Mouse (Mus musculus) hindbrain, embryonic 12.5 days (tissue): ENCODE data around the gene Farp1. TPM values are rescaled to one million over a fixed set of nuclear protein-coding genes. Genes with fewer than 3 reads are reported as not detected.
"Not testable (repeated sequence)": the region's sequence is repeated elsewhere in the genome, so short reads cannot be mapped to it uniquely, and the experiment has no call there.

ENCODE experiments used
- ATAC-seq: fragments of 200-750 bp; cut with Nextera tagmentation; 2 replicates; pipeline ENCODE4 v1.8.0; 2017; ENCODE audit warnings: moderate TSS enrichment; ENCODE audit not compliant: low FRiP score
- H3K27ac ChIP-seq: fragments of 300-500 bp; sonication (generic); 2 replicates; pipeline ENCODE4 v1.5.1; 2016; ENCODE audit warnings: mild to moderate bottlenecking
- H3K27me3 ChIP-seq: fragments of 300-500 bp; sonication (generic); 2 replicates; pipeline ENCODE4 v1.6.1; 2016; ENCODE audit warnings: mild to moderate bottlenecking
- H3K36me3 ChIP-seq: fragments of 300-500 bp; sonication (generic); 2 replicates; pipeline ENCODE4 v1.6.1; 2016; ENCODE audit warnings: mild to moderate bottlenecking
- H3K4me1 ChIP-seq: fragments of 300-500 bp; sonication (generic); 2 replicates; pipeline ENCODE4 v1.6.1; 2016
- H3K4me2 ChIP-seq: fragments of 300-500 bp; sonication (generic); replicated peaks from 2 replicates; pipeline ENCODE4 v1.6.1; 2016; ENCODE audit warnings: mild to moderate bottlenecking
- H3K4me3 ChIP-seq: fragments of 300-500 bp; sonication (generic); 2 replicates; pipeline ENCODE4 v1.5.1; 2016; ENCODE audit warnings: mild to moderate bottlenecking
- H3K9ac ChIP-seq: fragments of 300-500 bp; sonication (generic); 2 replicates; pipeline ENCODE4 v1.6.1; 2016; ENCODE audit warnings: mild to moderate bottlenecking, moderate library complexity
- H3K9me3 ChIP-seq: fragments of 300-500 bp; sonication (generic); replicated peaks from 2 replicates; pipeline ENCODE4 v1.6.1; 2016; ENCODE audit warnings: mild to moderate bottlenecking
- WGBS: fragments of 180-500 bp; shearing (Covaris S2); methylation state at CpG from one replicate; pipeline ENCODE4 v1.1.7; 2016; 5-methylcytosine and 5-hydroxymethylcytosine counted together
- polyA plus RNA-seq: library from polyadenylated mRNA; unstranded; fragments of >200 nt; fragmentation: Nextera tagmentation; extraction: Ambion mirVana; gene quantifications from 2 replicates; pipeline ENCODE4 v1.2.1, GENCODE M21; 2016

The Farp1 gene
- polyA plus RNA-seq, 1 experiment from 2014 or later, result 43.9 TPM

DNA sequence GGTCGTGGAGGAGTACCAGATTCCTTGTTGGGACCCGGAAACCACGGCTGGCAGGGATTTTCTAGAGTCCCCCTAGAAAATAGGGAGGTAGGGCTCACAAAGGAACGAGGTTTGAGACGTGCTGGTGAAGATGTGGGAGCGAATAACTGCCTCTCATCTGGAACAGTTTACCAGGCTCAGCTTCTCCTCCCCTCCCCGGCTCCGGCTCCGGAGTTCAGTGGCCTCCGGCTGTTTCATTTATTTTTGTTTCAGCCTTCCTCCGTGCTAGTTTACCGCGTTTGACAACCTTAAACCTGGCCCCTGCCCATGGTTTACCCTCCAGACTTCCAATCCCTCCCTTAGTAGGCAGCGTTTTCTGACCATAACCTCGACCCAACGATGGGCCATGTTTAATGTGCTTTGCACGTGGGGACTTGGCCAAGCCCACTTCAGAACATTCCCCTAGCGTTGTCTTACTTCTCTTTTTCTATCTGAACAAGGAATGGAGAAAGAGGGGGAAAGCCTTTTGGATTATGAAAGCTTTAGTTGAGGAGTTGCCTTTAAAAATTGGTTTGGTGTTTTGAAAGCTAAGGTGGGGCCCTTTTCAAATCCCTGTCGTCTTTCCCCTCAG lies 1.7 kb downstream of the Farp1 start:
- Histone ChIP-seq H3K4me1 (peaks cover 30% of the 10 kb centered on the region), H3K4me3 (peak overlapping the region; percentile 76), H3K4me2 (peak overlapping the region; percentile 84), H3K9ac (peak overlapping the region; percentile 94), H3K9me3 (no peaks in the 10 kb centered on the region), H3K27me3 (peaks cover 17% of the 10 kb centered on the region), H3K27ac (peak overlapping the region; percentile 84), H3K36me3 (no peaks in the 10 kb centered on the region)
- WGBS, result 5% methylated on average over 19 of the region's 19 CpGs
- no peak for ATAC-seq

DNA sequence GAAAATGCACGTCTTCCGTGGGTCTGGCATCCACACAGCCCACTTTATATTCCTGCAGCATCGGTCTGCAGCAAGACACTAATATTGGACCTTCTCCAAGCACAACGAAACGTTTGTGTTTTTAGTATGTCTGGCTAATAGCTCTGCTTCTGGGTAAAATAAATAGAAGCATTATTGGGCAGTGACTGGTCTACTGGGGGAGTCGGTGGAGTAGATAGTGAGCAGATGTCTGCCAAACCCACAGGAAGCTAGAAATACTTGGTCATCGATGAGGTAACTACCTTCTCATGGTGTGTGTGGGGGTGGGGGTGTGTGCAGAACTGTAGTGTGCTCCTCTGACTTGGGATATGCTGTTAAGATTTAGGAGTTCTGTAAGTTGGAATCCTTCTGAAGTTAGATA lies 2.3 kb downstream of the Farp1 start:
- Histone ChIP-seq H3K4me3 (peak overlapping the region; percentile 76), H3K4me1 (peaks cover 30% of the 10 kb centered on the region), H3K4me2 (peak overlapping the region; percentile 84), H3K27ac (peak overlapping the region; percentile 84; the same call in 1 of the 2 replicates), H3K9ac (peak overlapping the region; percentile 94), H3K9me3 (no peaks in the 10 kb centered on the region), H3K27me3 (peaks cover 17% of the 10 kb centered on the region), H3K36me3 (no peaks in the 10 kb centered on the region)
- 50% methylated on average over 7 of the region's 7 CpGs for WGBS
- no peak for ATAC-seq

DNA sequence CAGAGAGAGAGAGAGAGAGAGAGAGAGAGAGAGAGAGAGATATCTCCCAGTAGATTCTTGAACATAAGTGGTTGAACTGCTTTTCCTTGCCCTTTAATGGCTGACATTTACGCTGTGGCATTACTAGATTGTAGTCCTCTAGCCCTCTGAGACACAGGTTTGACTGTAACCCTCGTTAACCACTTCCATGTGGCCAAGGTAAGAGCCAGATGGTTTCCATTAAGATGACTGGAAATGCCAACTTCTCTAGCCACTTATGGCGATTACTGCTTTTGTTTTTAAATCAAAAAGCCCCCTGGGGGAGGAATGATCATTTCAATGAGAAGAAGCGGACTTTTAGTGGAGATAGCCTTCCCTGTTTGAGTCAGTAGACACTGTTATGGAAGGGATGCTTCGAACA lies 3.7 kb downstream of the Farp1 start:
- H3K9me3 ChIP-seq, result no peaks in the 10 kb centered on the region
- ATAC-seq, result no peak
- WGBS, result 50% methylated on average over 5 of the region's 5 CpGs
- H3K4me1 ChIP-seq, result peaks cover 30% of the 10 kb centered on the region
- H3K9ac ChIP-seq, result no peak overlapping the region
- no peaks in the 10 kb centered on the region for H3K36me3 ChIP-seq
- H3K4me3 ChIP-seq, result no peak overlapping the region
- H3K27me3 ChIP-seq, result peaks cover 9% of the 10 kb centered on the region
- H3K27ac ChIP-seq, result no peak overlapping the region
- peak overlapping the region; percentile 84 for H3K4me2 ChIP-seq

DNA sequence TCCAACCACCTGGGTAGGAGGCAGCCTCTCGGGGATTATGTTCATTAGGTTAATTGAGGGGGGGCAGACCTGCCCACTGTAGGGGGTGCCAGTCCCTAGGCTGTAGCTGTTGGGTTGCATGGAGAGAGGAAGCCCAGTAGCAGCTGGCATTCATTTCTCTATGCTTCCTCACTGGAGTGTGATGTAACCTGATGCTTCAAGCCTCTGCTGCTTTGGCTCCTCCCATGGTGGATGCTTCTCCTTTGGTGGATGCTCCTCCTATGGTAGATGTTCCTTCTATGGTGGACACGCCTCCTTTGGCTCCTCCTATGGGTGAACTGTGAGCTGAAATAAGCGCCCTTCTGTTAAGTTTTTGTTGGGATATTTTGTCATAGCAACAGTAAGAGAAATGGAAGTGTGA lies 9.1 kb downstream of the Farp1 start:
- Histone ChIP-seq H3K27me3 (no peaks in the 10 kb centered on the region), H3K4me1 (peaks cover 11% of the 10 kb centered on the region), H3K36me3 (no peaks in the 10 kb centered on the region), H3K9me3 (no peaks in the 10 kb centered on the region), H3K9ac (no peak overlapping the region), H3K27ac (no peak overlapping the region), H3K4me3 (no peak overlapping the region), H3K4me2 (no peak overlapping the region)
- no peak for ATAC-seq
- 82% methylated on average over 3 of the region's 3 CpGs for WGBS

GRCm38 (mm10) chr14:121046313-121046961 lies 11.4 kb downstream of the Farp1 start:
- Histone ChIP-seq H3K4me1 (peaks cover 8% of the 10 kb centered on the region), H3K9ac (no peak overlapping the region), H3K36me3 (no peaks in the 10 kb centered on the region), H3K9me3 (no peaks in the 10 kb centered on the region), H3K4me3 (no peak overlapping the region), H3K4me2 (no peak overlapping the region), H3K27me3 (no peaks in the 10 kb centered on the region), H3K27ac (no peak overlapping the region)
- WGBS, result 83% methylated on average over 9 of the region's 9 CpGs
- ATAC-seq, result no peak

GRCm38 (mm10) chr14:121047780-121048179 lies 12.8 kb downstream of the Farp1 start:
- peaks cover 13% of the 10 kb centered on the region for H3K4me1 ChIP-seq
- WGBS, result 84% methylated on average over 6 of the region's 6 CpGs

DNA sequence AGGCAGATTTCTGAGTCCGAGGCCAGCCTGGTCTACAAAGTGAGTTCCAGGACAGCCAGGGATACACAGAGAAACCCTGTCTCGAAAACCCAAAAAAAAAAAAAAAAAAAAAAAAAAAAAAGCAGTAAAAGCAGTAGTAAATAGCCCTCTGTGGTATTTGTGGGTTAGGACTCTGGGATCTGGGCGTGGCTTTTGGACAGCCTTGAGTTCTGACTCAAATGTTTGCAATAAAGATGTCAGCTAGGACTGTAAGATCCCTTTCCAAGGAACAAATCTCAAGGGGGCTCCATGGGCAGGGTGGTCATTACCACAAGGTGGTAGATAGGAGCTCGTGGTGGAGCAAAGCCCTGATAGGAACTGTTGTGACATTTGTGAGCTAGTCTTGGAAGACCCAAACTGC lies 16.0 kb downstream of the Farp1 start:
- H3K36me3 ChIP-seq, H3K4me3 ChIP-seq, ATAC-seq, H3K9ac ChIP-seq, H3K4me2 ChIP-seq, H3K9me3 ChIP-seq, H3K27ac ChIP-seq, H3K27me3 ChIP-seq: not testable (repeated sequence)
- 91% methylated on average over 3 of the region's 4 CpGs for WGBS
- H3K4me1 ChIP-seq, result peaks cover 23% of the 10 kb centered on the region

More at GRCm38 (mm10) chr14:121047780-121048179, 12.8 kb downstream of the Farp1 start:
- H3K9ac ChIP-seq, result no peak overlapping the region
- no peak overlapping the region for H3K27ac ChIP-seq
- ATAC-seq, result no peak
- no peaks in the 10 kb centered on the region for H3K9me3 ChIP-seq
- no peak overlapping the region for H3K4me2 ChIP-seq
- no peaks in the 10 kb centered on the region for H3K27me3 ChIP-seq
- H3K36me3 ChIP-seq, result no peaks in the 10 kb centered on the region
- H3K4me3 ChIP-seq, result no peak overlapping the region

DNA sequence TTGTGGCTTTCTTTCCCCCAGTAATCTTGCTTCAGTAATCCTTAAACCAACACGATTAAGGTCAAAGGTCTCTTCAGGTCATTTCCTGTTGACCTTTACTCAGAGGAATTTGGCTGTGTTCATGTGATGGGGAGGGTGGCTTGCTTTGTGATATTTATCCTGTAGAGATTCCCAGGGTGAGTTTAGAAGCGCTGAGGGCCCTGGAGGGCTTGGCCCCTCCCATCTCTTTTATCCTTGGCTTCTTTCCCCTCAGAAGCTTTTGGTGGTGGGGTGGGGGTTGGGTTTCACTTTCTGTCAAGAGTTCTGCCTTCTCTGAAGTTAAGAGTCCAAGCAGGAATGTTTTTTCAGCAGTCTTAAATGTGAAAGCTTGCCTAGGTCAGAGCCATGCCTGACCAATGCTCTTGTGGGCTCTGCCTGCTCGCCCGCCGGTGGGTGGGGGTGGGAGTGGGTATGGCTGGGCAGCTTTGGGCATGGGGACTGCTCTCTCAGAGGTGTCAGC lies 18.1 kb downstream of the Farp1 start:
- Histone ChIP-seq H3K27ac (no peak overlapping the region; the same call in 1 of the 2 replicates), H3K4me3 (no peak overlapping the region)

DNA sequence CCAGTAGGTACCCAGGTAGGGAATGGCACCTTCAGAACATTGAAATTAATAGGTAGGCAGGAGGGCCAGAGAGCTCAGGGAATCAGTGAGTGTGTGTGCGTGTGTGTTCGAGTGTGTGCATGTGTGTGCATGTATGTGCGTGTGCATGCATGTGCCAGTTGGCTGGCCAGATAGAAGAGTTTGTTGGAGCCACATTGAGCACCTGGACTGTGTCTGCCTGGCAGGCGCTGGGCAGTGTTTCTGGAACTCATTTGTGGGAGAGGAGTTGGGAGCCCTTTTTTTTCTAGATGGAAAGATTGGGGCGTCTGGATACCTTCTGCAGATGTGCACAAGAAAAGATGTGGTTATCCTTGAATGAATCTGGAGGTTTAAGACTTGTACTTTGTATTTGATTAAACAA lies 19.1 kb downstream of the Farp1 start:
- H3K4me2 ChIP-seq, result no peak overlapping the region
- ATAC-seq, result no peak
- no peak overlapping the region for H3K9ac ChIP-seq
- no peaks in the 10 kb centered on the region for H3K9me3 ChIP-seq
- H3K27me3 ChIP-seq, result no peaks in the 10 kb centered on the region
- 69% methylated on average over 5 of the region's 5 CpGs for WGBS
- H3K4me3 ChIP-seq, result no peak overlapping the region
- H3K27ac ChIP-seq, result no peak overlapping the region
- no peaks in the 10 kb centered on the region for H3K36me3 ChIP-seq
- H3K4me1 ChIP-seq, result peaks cover 24% of the 10 kb centered on the region

More for the DNA sequence above, 18.1 kb downstream of the Farp1 start:
- H3K4me2 ChIP-seq, result peak overlapping the region; percentile 13; the same call in 1 of the 2 replicates
- no peaks in the 10 kb centered on the region for H3K9me3 ChIP-seq
- H3K27me3 ChIP-seq, result no peaks in the 10 kb centered on the region
- H3K36me3 ChIP-seq, result no peaks in the 10 kb centered on the region
- ATAC-seq, result 0 out of 2 replicates have a peak, but pooled peaks have one; percentile 41
- peaks cover 18% of the 10 kb centered on the region for H3K4me1 ChIP-seq
- 2% methylated on average over 5 of the region's 5 CpGs for WGBS
- no peak overlapping the region for H3K9ac ChIP-seq

DNA sequence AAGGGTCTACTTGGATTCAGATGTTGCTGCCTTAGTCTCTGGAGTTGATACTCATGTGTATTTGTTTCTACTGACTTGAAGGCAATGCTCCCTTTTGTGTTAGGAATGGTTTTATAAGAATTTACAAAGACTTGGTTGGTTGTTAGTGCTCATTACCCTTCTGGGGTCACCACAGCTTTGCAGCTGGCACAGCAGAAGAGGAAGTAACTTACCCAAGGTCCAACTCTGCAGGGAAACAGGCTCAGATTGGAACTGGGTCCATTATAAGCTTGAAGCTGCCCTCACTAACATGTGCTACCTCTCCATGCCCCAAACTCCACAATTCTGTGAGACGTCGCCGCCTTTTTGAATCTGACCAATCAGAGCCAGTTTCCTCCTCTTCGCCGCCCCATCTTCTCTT lies 22.8 kb downstream of the Farp1 start:
- H3K4me1 ChIP-seq, result peaks cover 40% of the 10 kb centered on the region
- H3K9ac ChIP-seq, result no peak overlapping the region
- H3K36me3 ChIP-seq, result no peaks in the 10 kb centered on the region
- H3K27ac ChIP-seq, result no peak overlapping the region
- H3K4me3 ChIP-seq, result no peak overlapping the region
- WGBS, result 96% methylated on average over 5 of the region's 5 CpGs
- H3K9me3 ChIP-seq, result no peaks in the 10 kb centered on the region
- no peak overlapping the region for H3K4me2 ChIP-seq
- no peaks in the 10 kb centered on the region for H3K27me3 ChIP-seq
- no peak for ATAC-seq

GRCm38 (mm10) chr14:121058481-121058880 lies 23.5 kb downstream of the Farp1 start:
- no peaks in the 10 kb centered on the region for H3K36me3 ChIP-seq
- H3K4me2 ChIP-seq, result no peak overlapping the region
- H3K27ac ChIP-seq, result no peak overlapping the region
- no peak for ATAC-seq
- H3K27me3 ChIP-seq, result no peaks in the 10 kb centered on the region
- no peak overlapping the region for H3K9ac ChIP-seq
- no peaks in the 10 kb centered on the region for H3K9me3 ChIP-seq
- H3K4me3 ChIP-seq, result no peak overlapping the region
- H3K4me1 ChIP-seq, result peaks cover 41% of the 10 kb centered on the region
- 91% methylated on average over 1 of the region's 1 CpGs for WGBS

DNA sequence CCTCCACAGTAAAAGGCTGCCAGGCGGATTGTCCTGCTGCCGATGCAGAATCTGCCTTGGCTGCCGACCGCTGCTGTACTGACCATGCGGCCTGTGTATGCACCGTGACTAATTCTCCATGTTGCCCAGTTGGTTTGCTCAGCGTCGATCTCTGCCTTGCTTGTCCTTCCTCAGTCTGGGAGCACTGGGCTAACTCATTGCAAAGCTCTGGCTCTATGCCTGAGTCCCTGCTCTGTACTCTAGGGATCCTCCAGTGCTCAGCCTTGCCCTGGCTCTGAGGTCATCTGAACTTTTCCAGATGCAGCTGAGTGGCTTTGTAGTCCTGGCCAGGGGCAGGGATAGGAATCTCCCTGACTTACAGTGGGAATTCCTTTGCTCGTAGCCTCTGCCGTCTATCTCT lies 24.3 kb downstream of the Farp1 start:
- Histone ChIP-seq H3K27me3 (no peaks in the 10 kb centered on the region), H3K4me2 (no peak overlapping the region), H3K36me3 (no peaks in the 10 kb centered on the region), H3K9ac (no peak overlapping the region), H3K4me1 (peaks cover 36% of the 10 kb centered on the region), H3K9me3 (no peaks in the 10 kb centered on the region), H3K27ac (no peak overlapping the region), H3K4me3 (no peak overlapping the region)
- ATAC-seq, result no peak
- 24% methylated on average over 10 of the region's 10 CpGs for WGBS

DNA sequence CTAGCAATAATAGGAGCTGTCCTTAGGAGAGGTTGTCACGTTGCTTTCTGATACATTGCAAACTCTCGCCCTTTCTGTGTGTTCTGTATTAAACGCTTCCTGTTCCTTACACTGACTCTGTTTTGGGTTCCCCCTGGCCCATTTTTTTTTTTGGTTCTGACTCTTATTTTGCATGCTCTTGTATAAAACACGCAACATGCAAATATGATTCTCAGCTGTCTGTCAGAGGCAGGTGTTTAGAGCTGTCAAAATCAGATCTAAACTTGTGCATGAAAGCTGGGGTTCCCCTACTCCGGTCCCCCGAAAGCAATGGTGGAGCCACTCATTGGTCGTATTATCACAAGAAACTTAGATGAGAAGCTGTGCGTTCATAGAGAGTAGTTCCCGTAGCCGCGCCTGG lies 25.5 kb downstream of the Farp1 start:
- Histone ChIP-seq H3K9ac (no peak overlapping the region), H3K4me2 (no peak overlapping the region), H3K4me3 (no peak overlapping the region), H3K9me3 (no peaks in the 10 kb centered on the region), H3K36me3 (0 out of 2 replicates have a peak, but pooled peaks cover under 1% of the 10 kb centered on the region), H3K4me1 (peaks cover 39% of the 10 kb centered on the region), H3K27me3 (no peaks in the 10 kb centered on the region), H3K27ac (no peak overlapping the region)
- WGBS, result 76% methylated on average over 11 of the region's 11 CpGs
- no peak for ATAC-seq
